Mouse (Mus musculus) heart, embryonic 10.5 days (tissue): Measurements from ENCODE around the gene Gm10309. TPM values are rescaled to one million over a fixed set of nuclear protein-coding genes. Genes with fewer than 3 reads are reported as not detected.
"Not testable (repeated sequence)": the region's sequence is repeated elsewhere in the genome, so short reads cannot be mapped to it uniquely, and the experiment has no call there.

Source experiments
- DNase-seq: peaks from one replicate; pipeline ENCODE4 v3.0.0-alpha.2; 2017; ENCODE audit warnings: low spot score
- H3K27ac ChIP-seq: fragments of 300-500 bp; sonication (generic); 2 replicates; pipeline ENCODE4 v1.5.1; 2016; ENCODE audit warnings: mild to moderate bottlenecking
- H3K27me3 ChIP-seq: fragments of 300-500 bp; sonication (generic); 2 replicates; pipeline ENCODE4 v1.6.1; 2016; ENCODE audit warnings: mild to moderate bottlenecking; ENCODE audit not compliant: poor library complexity, insufficient read depth, severe bottlenecking
- H3K36me3 ChIP-seq: fragments of 300-500 bp; sonication (generic); 2 replicates; pipeline ENCODE4 v1.6.1; 2016; ENCODE audit warnings: mild to moderate bottlenecking, moderate library complexity
- H3K4me1 ChIP-seq: fragments of 300-500 bp; sonication (generic); 2 replicates; pipeline ENCODE4 v1.6.1; 2016; ENCODE audit warnings: mild to moderate bottlenecking
- H3K4me3 ChIP-seq: fragments of 300-500 bp; sonication (generic); 2 replicates; pipeline ENCODE4 v1.5.1; 2016; ENCODE audit warnings: mild to moderate bottlenecking, moderate library complexity
- H3K9me3 ChIP-seq: fragments of 300-500 bp; sonication (generic); 2 replicates; pipeline ENCODE4 v1.6.1; 2016; ENCODE audit warnings: mild to moderate bottlenecking, moderate library complexity
- WGBS: fragments of 180-500 bp; shearing (Covaris S2); methylation state at CpG from one replicate; pipeline ENCODE4 v1.1.7; 2016; 5-methylcytosine and 5-hydroxymethylcytosine counted together
- polyA plus RNA-seq: library from polyadenylated mRNA; unstranded; fragments of >200 nt; fragmentation: Nextera tagmentation; extraction: Ambion mirVana; gene quantifications from 2 replicates; pipeline ENCODE4 v1.2.1, GENCODE M21; 2016

Gm10309 gene
- polyA plus RNA-seq, 1 experiment from 2014 or later = 0.44 TPM

GRCm38 (mm10) chr17:86484087-86484737 lies 20.8 kb downstream of the Gm10309 start:
- Histone ChIP-seq H3K9me3 (no peaks in the 10 kb centered on the region), H3K27me3 (no peaks in the 10 kb centered on the region), H3K36me3 (peaks cover 9% of the 10 kb centered on the region; the same call in 1 of the 2 replicates), H3K27ac (no peak overlapping the region), H3K4me1 (peaks cover 9% of the 10 kb centered on the region), H3K4me3 (no peak overlapping the region)
- peak; percentile 88 for DNase-seq
- WGBS = 13% methylated on average over 3 of the region's 3 CpGs

- peaks cover 9% of the 10 kb centered on the region; the same call in 1 of the 2 replicates for H3K36me3 ChIP-seq
- WGBS = 87% methylated on average over 10 of the region's 10 CpGs
- no peak overlapping the region for H3K4me3 ChIP-seq
- H3K9me3 ChIP-seq = no peaks in the 10 kb centered on the region
- H3K4me1 ChIP-seq = peaks cover 9% of the 10 kb centered on the region
- H3K27me3 ChIP-seq = no peaks in the 10 kb centered on the region
- DNase-seq = no peak
- H3K27ac ChIP-seq = no peak overlapping the region
Measured at GRCm38 (mm10) chr17:86482675-86483074, 22.4 kb downstream of the Gm10309 start.

GRCm38 (mm10) chr17:86479406-86479805 lies 25.6 kb downstream of the Gm10309 start:
- WGBS = 81% methylated on average over 10 of the region's 10 CpGs

GRCm38 (mm10) chr17:86477401-86477800 lies 27.6 kb downstream of the Gm10309 start:
- H3K27me3 ChIP-seq, DNase-seq, H3K4me1 ChIP-seq, H3K36me3 ChIP-seq, H3K27ac ChIP-seq, H3K9me3 ChIP-seq, H3K4me3 ChIP-seq: not testable (repeated sequence)

More at GRCm38 (mm10) chr17:86479406-86479805, 25.6 kb downstream of the Gm10309 start:
- Histone ChIP-seq H3K36me3 (peaks cover 9% of the 10 kb centered on the region; the same call in 1 of the 2 replicates), H3K4me3 (no peak overlapping the region), H3K9me3 (no peaks in the 10 kb centered on the region), H3K4me1 (peaks cover 4% of the 10 kb centered on the region), H3K27me3 (no peaks in the 10 kb centered on the region), H3K27ac (no peak overlapping the region)
- DNase-seq = no peak

GRCm38 (mm10) chr17:86476674-86477073 lies 28.4 kb downstream of the Gm10309 start:
- WGBS = 67% methylated on average over 10 of the region's 10 CpGs

GRCm38 (mm10) chr17:86471684-86472083 lies 33.3 kb downstream of the Gm10309 start:
- H3K27ac ChIP-seq = no peak overlapping the region
- DNase-seq = no peak
- no peak overlapping the region for H3K4me3 ChIP-seq
- no peaks in the 10 kb centered on the region for H3K27me3 ChIP-seq
- H3K9me3 ChIP-seq = no peaks in the 10 kb centered on the region
- peaks cover 52% of the 10 kb centered on the region for H3K4me1 ChIP-seq
- H3K36me3 ChIP-seq = no peaks in the 10 kb centered on the region
- WGBS = 39% methylated on average over 5 of the region's 5 CpGs

More at GRCm38 (mm10) chr17:86476674-86477073, 28.4 kb downstream of the Gm10309 start:
- Histone ChIP-seq H3K9me3 (no peaks in the 10 kb centered on the region), H3K36me3 (0 out of 2 replicates have a peak, but pooled peaks cover 5% of the 10 kb centered on the region), H3K27me3 (no peaks in the 10 kb centered on the region), H3K4me3 (no peak overlapping the region), H3K27ac (no peak overlapping the region), H3K4me1 (peaks cover 3% of the 10 kb centered on the region; the same call in 1 of the 2 replicates)
- no peak for DNase-seq

GRCm38 (mm10) chr17:86470160-86470559 lies 34.9 kb downstream of the Gm10309 start:
- no peaks in the 10 kb centered on the region for H3K36me3 ChIP-seq

GRCm38 (mm10) chr17:86467967-86468366 lies 37.1 kb downstream of the Gm10309 start:
- DNase-seq = no peak
- Histone ChIP-seq H3K4me1 (peaks cover 73% of the 10 kb centered on the region), H3K27me3 (no peaks in the 10 kb centered on the region), H3K9me3 (no peaks in the 10 kb centered on the region), H3K36me3 (no peaks in the 10 kb centered on the region), H3K27ac (peak overlapping the region; percentile 81), H3K4me3 (no peak overlapping the region)
- 55% methylated on average over 5 of the region's 5 CpGs for WGBS

More at GRCm38 (mm10) chr17:86470160-86470559, 34.9 kb downstream of the Gm10309 start:
- Histone ChIP-seq H3K4me3 (no peak overlapping the region), H3K27ac (peak overlapping the region; percentile 10; the same call in 1 of the 2 replicates), H3K9me3 (no peaks in the 10 kb centered on the region), H3K27me3 (no peaks in the 10 kb centered on the region), H3K4me1 (peaks cover 62% of the 10 kb centered on the region)
- no peak for DNase-seq
- WGBS = 84% methylated on average over 5 of the region's 5 CpGs

- no peaks in the 10 kb centered on the region for H3K27me3 ChIP-seq
- H3K4me1 ChIP-seq = peaks cover 73% of the 10 kb centered on the region
- H3K27ac ChIP-seq = peak overlapping the region; percentile 81
- H3K9me3 ChIP-seq = no peaks in the 10 kb centered on the region
- no peaks in the 10 kb centered on the region for H3K36me3 ChIP-seq
- H3K4me3 ChIP-seq = peak overlapping the region; percentile 25; the same call in 1 of the 2 replicates
- DNase-seq = no peak
- WGBS = 21% methylated on average over 10 of the region's 10 CpGs
Measured at GRCm38 (mm10) chr17:86467291-86467898, 37.6 kb downstream of the Gm10309 start.

- Histone ChIP-seq H3K36me3 (no peaks in the 10 kb centered on the region), H3K27ac (peak overlapping the region; percentile 81), H3K4me3 (peak overlapping the region; percentile 25; the same call in 1 of the 2 replicates), H3K4me1 (peaks cover 72% of the 10 kb centered on the region), H3K27me3 (no peaks in the 10 kb centered on the region), H3K9me3 (no peaks in the 10 kb centered on the region)
- DNase-seq = no peak
- WGBS = 32% methylated on average over 7 of the region's 7 CpGs
Measured at GRCm38 (mm10) chr17:86466871-86467270, 38.2 kb downstream of the Gm10309 start.

- no peak overlapping the region for H3K4me3 ChIP-seq
- H3K4me1 ChIP-seq = peaks cover 68% of the 10 kb centered on the region
- H3K36me3 ChIP-seq = no peaks in the 10 kb centered on the region
- H3K9me3 ChIP-seq = no peaks in the 10 kb centered on the region
- DNase-seq = no peak
- WGBS = 72% methylated on average over 7 of the region's 7 CpGs
- peak overlapping the region; percentile 81 for H3K27ac ChIP-seq
- no peaks in the 10 kb centered on the region for H3K27me3 ChIP-seq
Measured at GRCm38 (mm10) chr17:86466412-86466811, 38.6 kb downstream of the Gm10309 start.

GRCm38 (mm10) chr17:86465865-86466264 lies 39.2 kb downstream of the Gm10309 start:
- H3K27me3 ChIP-seq = no peaks in the 10 kb centered on the region
- peaks cover 66% of the 10 kb centered on the region for H3K4me1 ChIP-seq
- H3K36me3 ChIP-seq = no peaks in the 10 kb centered on the region
- no peaks in the 10 kb centered on the region for H3K9me3 ChIP-seq
- no peak for DNase-seq
- no peak overlapping the region for H3K4me3 ChIP-seq
- 91% methylated on average over 13 of the region's 13 CpGs for WGBS
- no peak overlapping the region for H3K27ac ChIP-seq

GRCm38 (mm10) chr17:86464689-86465363 lies 40.2 kb downstream of the Gm10309 start:
- H3K36me3 ChIP-seq = no peaks in the 10 kb centered on the region
- no peak overlapping the region for H3K27ac ChIP-seq
- 80% methylated on average over 16 of the region's 16 CpGs for WGBS
- H3K27me3 ChIP-seq = no peaks in the 10 kb centered on the region
- H3K4me1 ChIP-seq = peaks cover 63% of the 10 kb centered on the region
- H3K9me3 ChIP-seq = no peaks in the 10 kb centered on the region
- H3K4me3 ChIP-seq = no peak overlapping the region
- no peak for DNase-seq
